Mouse (Mus musculus) T-helper 1 cell (primary cell): ENCODE data around the gene Zfp580.

Source experiments
- in situ Hi-C: fragments of 300-600 bp; cut with MboI, MseI; formaldehyde crosslinking; loops from one replicate; pipeline ENCODE4 v1.15.1; 2025; ENCODE audit warnings: high pct_unique_total_duplicates

Gene Zfp580

GRCm38 (mm10) chr7:5098769-5099168 is 47.4 kb downstream of the Zfp580 start:
- in situ Hi-C loops: loop anchor here (25.0 kb wide), 2 partner anchors 1064 to 1289 kb away; partner anchors contain the start of genes Smim17, Zfp28, Zfp444 and Zfp787

DNA sequence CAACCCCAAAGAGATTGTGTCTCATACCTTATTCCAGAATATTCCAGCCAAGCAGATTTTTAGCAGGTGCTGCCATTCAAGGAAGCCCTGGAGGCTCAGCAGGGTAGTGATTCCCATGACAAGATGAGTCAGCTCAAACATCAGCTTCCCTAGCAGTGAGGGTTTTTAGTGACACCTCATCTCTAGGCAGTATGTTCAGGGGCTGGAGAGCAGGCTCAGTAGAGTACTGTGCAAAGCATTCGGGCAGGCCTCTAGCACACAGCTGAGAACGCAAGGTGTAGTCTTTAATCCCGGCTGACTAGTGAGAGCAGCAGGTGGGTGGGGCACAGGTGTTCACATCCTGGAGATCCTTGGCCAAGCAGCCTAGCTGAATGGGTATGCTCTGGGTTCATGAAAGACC is 48.5 kb downstream of the Zfp580 start:
- in situ Hi-C loops: loop anchor here (25.0 kb wide), 2 partner anchors 1063 to 1288 kb away; partner anchors contain the start of genes Smim17, Zfp28, Zfp444 and Zfp787

DNA sequence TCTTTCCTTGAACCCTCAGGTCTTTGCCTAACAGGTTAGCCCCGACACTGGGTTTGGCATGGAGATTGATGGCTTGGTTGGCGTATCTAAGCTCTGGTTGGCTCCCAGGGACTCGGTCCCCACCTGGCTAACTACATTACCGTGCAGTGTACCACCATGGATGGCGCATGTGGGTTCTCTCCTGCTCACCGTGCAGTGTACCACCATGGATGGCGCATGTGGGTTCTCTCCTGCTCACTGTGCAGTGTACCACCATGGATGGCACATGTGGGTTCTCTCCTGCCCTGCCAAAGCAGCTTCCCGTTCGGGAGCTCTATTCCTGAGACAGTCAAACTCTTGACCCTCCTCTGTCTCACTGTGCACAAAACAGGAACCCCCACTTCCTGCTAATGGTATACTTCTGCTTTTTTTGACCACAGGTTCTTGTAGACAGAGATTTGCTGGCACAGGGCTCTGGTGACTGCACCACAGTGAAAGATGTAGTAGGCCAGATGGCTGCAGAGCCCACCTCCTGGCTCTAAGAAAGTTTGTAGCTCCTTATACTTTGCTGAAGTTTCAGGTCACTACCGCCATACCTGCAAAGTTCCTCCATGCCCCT is 49.8 kb downstream of the Zfp580 start:
- in situ Hi-C loops: no loop called here

DNA sequence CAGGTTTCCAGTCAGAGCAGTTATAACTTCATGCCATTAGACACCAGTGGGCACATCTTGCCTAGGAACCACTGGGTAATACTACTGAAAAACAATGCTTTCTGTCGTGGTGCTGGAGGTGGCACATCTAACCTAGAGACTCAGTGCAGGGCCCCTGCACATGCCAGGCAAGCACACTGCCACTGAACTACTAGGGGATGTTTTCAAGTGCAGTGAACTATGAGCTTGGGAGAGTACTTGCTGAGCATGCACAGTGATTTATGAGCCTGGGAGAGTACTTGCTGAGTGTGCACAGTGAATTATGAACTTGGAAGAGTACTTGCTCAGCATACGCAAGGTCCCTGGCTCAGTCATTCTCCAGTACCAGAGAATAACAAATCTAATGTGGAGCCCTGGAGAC is 51.2 kb downstream of the Zfp580 start:
- in situ Hi-C loops: no loop called here
